Mouse (Mus musculus) frontal cortex, postnatal 10 days (tissue): Measurements from ENCODE around the gene Adcy10.
A peak's percentile ranks its signal among the peaks of the same experiment; 100 is the strongest.

ENCODE experiments used
- DNase-seq, 2 experiments: peaks; one replicate each; pipeline ENCODE4 v3.0.0; 2022; ENCODE audit warnings: low spot score in 2 of 2, mixed read lengths in 1 of 2

The Adcy10 gene

GRCm38 (mm10) chr1:165484688-165485233, at the start of gene Adcy10:
TSS of gene Adcy10 (plus strand) at chr1:165485183.
- no peak for DNase-seq

- no peak for DNase-seq
These were observed 46.5 kb upstream of the Adcy10 start for GRCm38 (mm10) chr1:165438289-165439021.

- no peak for DNase-seq
These were observed 44.2 kb upstream of the Adcy10 start for GRCm38 (mm10) chr1:165440788-165441187.

GRCm38 (mm10) chr1:165441201-165441600, 43.8 kb upstream of the Adcy10 start:
- no peak for DNase-seq

GRCm38 (mm10) chr1:165441719-165442118, 43.3 kb upstream of the Adcy10 start:
- no peak for DNase-seq

- no peak for DNase-seq
These were observed 25.9 kb upstream of the Adcy10 start for GRCm38 (mm10) chr1:165459041-165459502.

GRCm38 (mm10) chr1:165459503-165460181, 25.3 kb upstream of the Adcy10 start:
- peak; percentile 27 to 63 for DNase-seq

- DNase-seq = peak; percentile 99 to 100
These were observed 24.6 kb upstream of the Adcy10 start, which contains the start of the genes Dcaf6 and Mpc2 for GRCm38 (mm10) chr1:165460360-165460800. TSS of gene Dcaf6 (minus strand) at chr1:165460475. TSS of gene Mpc2 (plus strand) at chr1:165460637.

- DNase-seq = peak; percentile 99
These were observed 24.1 kb upstream of the Adcy10 start for GRCm38 (mm10) chr1:165460801-165461377.

GRCm38 (mm10) chr1:165461681-165462080, 23.3 kb upstream of the Adcy10 start:
- no peak for DNase-seq

- no peak for DNase-seq
These were observed 22.1 kb upstream of the Adcy10 start for GRCm38 (mm10) chr1:165462861-165463260.

GRCm38 (mm10) chr1:165464574-165464973, 20.4 kb upstream of the Adcy10 start:
- DNase-seq = no peak

GRCm38 (mm10) chr1:165468971-165469370, 16.0 kb upstream of the Adcy10 start:
- DNase-seq = no peak

GRCm38 (mm10) chr1:165469717-165470116, 15.3 kb upstream of the Adcy10 start:
- DNase-seq = no peak

GRCm38 (mm10) chr1:165471490-165471889, 13.5 kb upstream of the Adcy10 start:
- no peak for DNase-seq

GRCm38 (mm10) chr1:165486108-165486507, 1.1 kb downstream of the Adcy10 start:
- no peak for DNase-seq

- no peak for DNase-seq
These were observed 4.2 kb downstream of the Adcy10 start for GRCm38 (mm10) chr1:165489197-165489596.

GRCm38 (mm10) chr1:165498856-165499255, 13.9 kb downstream of the Adcy10 start:
- DNase-seq = no peak

- DNase-seq = no peak
These were observed 18.5 kb downstream of the Adcy10 start for GRCm38 (mm10) chr1:165503307-165504024.

- DNase-seq = no peak
These were observed 21.3 kb downstream of the Adcy10 start for GRCm38 (mm10) chr1:165506303-165506702.

GRCm38 (mm10) chr1:165510161-165510560, 25.2 kb downstream of the Adcy10 start:
- DNase-seq = no peak
